Mouse (Mus musculus): ENCODE results near the gene Gm11027.

DNA sequence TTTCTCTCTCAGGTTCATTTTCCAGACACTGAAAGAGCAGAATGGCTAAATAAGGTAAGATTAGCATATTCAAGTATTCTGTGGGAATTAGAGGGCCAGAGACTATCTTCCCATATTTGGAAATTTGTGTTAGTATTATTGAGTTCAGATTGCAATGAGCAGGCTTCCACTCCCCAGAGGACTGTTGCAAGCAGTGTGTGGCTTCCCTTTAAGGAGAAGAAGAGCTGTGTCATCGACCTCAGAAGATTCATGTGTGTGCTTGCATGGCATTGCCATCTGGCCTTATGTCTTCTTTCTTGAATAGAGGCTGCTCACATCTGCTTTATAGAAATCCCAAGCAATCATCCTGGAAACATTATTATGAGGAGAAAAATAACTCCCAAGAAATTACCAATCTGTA lies 42.6 kb downstream of the Gm11027 start:
- TF ChIP-seq CTCF (IDR thresholded peaks at IDR 0.05; ENCODE audit: control insufficient read depth, insufficient read depth, insufficient replicate concordance, low read depth, low read length) (no peak), POLR2A (IDR thresholded peaks at IDR 0.05; ENCODE audit: control insufficient read depth, low read depth, low read length) (no peak)
